8 mouse cellular contexts compared by ENCODE assay signal in genomic region chr12:17692356-17692755, GRCm38 (mm10). TPM values are rescaled to one million over a fixed set of nuclear protein-coding genes. Genes with fewer than 3 reads are reported as not detected.
A peak's percentile ranks its signal among the peaks of the same experiment; 100 is the strongest.
DNase-seq lines count a peak whose midpoint lies in the region; ATAC-seq and TF ChIP-seq lines count a peak whose summit lies in the region.

No protein-coding gene starts in this region.

- 37% methylated on average over 5 of the region's 5 CpGs for WGBS in embryonic facial prominence, embryonic 10.5 days
- WGBS in intestine, embryonic 15.5 days: 40% methylated on average over 5 of the region's 5 CpGs
- 32% methylated on average over 5 of the region's 5 CpGs for WGBS in neural tube, embryonic 14.5 days

- no peak for ATAC-seq in intestine, embryonic 15.5 days
- no peak for ATAC-seq in neural tube, embryonic 14.5 days (ENCODE audit: low read depth)
- ATAC-seq in monocyte, adult 5-6 weeks (replicated peaks; ENCODE audit: insufficient number of reproducible peaks, low FRiP score, low TSS enrichment, poor library complexity, severe bottlenecking): no peak

- H3K4me3 ChIP-seq in layer of hippocampus, adult 2 months: peak overlapping the region; percentile 89
- H3K4me3 ChIP-seq in embryonic facial prominence, embryonic 10.5 days: peak overlapping the region; percentile 85
- peak overlapping the region; percentile 65 for H3K4me3 ChIP-seq in intestine, embryonic 15.5 days (replicated peaks)
- H3K4me3 ChIP-seq in neural tube, embryonic 14.5 days (ENCODE audit: low read depth, low read length): peak overlapping the region; percentile 75

- no peaks in the 10 kb centered on the region for H3K9me3 ChIP-seq in embryonic facial prominence, embryonic 10.5 days
- H3K9me3 ChIP-seq in intestine, embryonic 15.5 days: no peaks in the 10 kb centered on the region
- no peaks in the 10 kb centered on the region for H3K9me3 ChIP-seq in neural tube, embryonic 14.5 days (ENCODE audit: control insufficient read depth, low read length)

- H3K27me3 ChIP-seq in embryonic facial prominence, embryonic 10.5 days (replicated peaks; ENCODE audit: low read depth, poor library complexity, severe bottlenecking): peaks cover 9% of the 10 kb centered on the region; the same call in 1 of the 2 replicates
- no peaks in the 10 kb centered on the region for H3K27me3 ChIP-seq in intestine, embryonic 15.5 days (replicated peaks)
- no peaks in the 10 kb centered on the region for H3K27me3 ChIP-seq in neural tube, embryonic 14.5 days (ENCODE audit: control insufficient read depth, insufficient read depth, low read length)

- H3K4me1 ChIP-seq in embryonic facial prominence, embryonic 10.5 days: peaks cover 61% of the 10 kb centered on the region
- H3K4me1 ChIP-seq in intestine, embryonic 15.5 days (replicated peaks): peaks cover 27% of the 10 kb centered on the region
- peaks cover 16% of the 10 kb centered on the region for H3K4me1 ChIP-seq in neural tube, embryonic 14.5 days (ENCODE audit: control insufficient read depth, insufficient read depth, low read length)

- peak overlapping the region; percentile 93 for H3K4me2 ChIP-seq in intestine, embryonic 15.5 days (replicated peaks)
- peak overlapping the region; percentile 97 for H3K4me2 ChIP-seq in neural tube, embryonic 14.5 days (ENCODE audit: low read depth, low read length)

- DNase-seq in layer of hippocampus, adult 2 months (ENCODE audit: low spot score in 2 of 2): no peak
- DNase-seq in layer of hippocampus, postnatal 10 days (ENCODE audit: low spot score in 2 of 2): no peak
- no peak for DNase-seq in embryonic facial prominence, embryonic 10.5 days (ENCODE audit: low spot score)
- DNase-seq in left cerebral cortex, postnatal 14 days (ENCODE audit: low spot score in 2 of 2): no peak
- DNase-seq in right cerebral cortex, postnatal 14 days: no peak

- H3K9ac ChIP-seq in intestine, embryonic 15.5 days: peak overlapping the region; percentile 69
- H3K9ac ChIP-seq in neural tube, embryonic 14.5 days (replicated peaks; ENCODE audit: low read depth, low read length): no peak overlapping the region; the same call in 1 of the 2 replicates

- no peak overlapping the region; the same call in 1 of the 2 replicates for H3K27ac ChIP-seq in layer of hippocampus, adult 2 months
- peak overlapping the region; percentile 31; the same call in 1 of the 2 replicates for H3K27ac ChIP-seq in embryonic facial prominence, embryonic 10.5 days (replicated peaks)
- H3K27ac ChIP-seq in intestine, embryonic 15.5 days: peak overlapping the region; percentile 45; the same call in 1 of the 2 replicates
- H3K27ac ChIP-seq in neural tube, embryonic 14.5 days (ENCODE audit: low read depth, low read length): no peak overlapping the region

- H3K36me3 ChIP-seq in embryonic facial prominence, embryonic 10.5 days (replicated peaks): no peaks in the 10 kb centered on the region
- no peaks in the 10 kb centered on the region for H3K36me3 ChIP-seq in intestine, embryonic 15.5 days
- no peaks in the 10 kb centered on the region for H3K36me3 ChIP-seq in neural tube, embryonic 14.5 days (ENCODE audit: control insufficient read depth, insufficient read depth, low read length)

- TF ChIP-seq CTCF in layer of hippocampus, adult 2 months (conservative IDR thresholded peaks at IDR 0.05): no peak

- intact Hi-C loops in left cerebral cortex, postnatal 14 days (cut with DNase I): no loop called here

RNA-seq across cellular contexts. Expression of gene Hpcal1, which starts 1.7 kb away (rescaled TPM):
- total RNA-seq in layer of hippocampus, adult 2 months (2021): 10 to 100 TPM; 54.3 to 64.6 TPM
- total RNA-seq in layer of hippocampus, postnatal 10 days (2021): 10 to 100 TPM; 41.4 to 44.5 TPM
- polyA plus RNA-seq in embryonic facial prominence, embryonic 10.5 days (2016; fragmentation: Nextera tagmentation; extraction: Ambion mirVana): 34.2 and 37.4 TPM in 2 replicates
- polyA plus RNA-seq in intestine, embryonic 15.5 days (2015; fragmentation: Nextera tagmentation; extraction: Ambion mirVana): 46.7 and 53.5 TPM in 2 replicates
- polyA plus RNA-seq in neural tube, embryonic 14.5 days (2014; fragmentation: Nextera tagmentation; extraction: Ambion mirVana): 115 and 135 TPM in 2 replicates
- 30.2 to 51.8 TPM (median 42.3 TPM) in 3 replicates for total RNA-seq in monocyte, adult 5-6 weeks (2017)
- 10 to 100 TPM; 53.6 to 82.5 TPM for total RNA-seq in left cerebral cortex, postnatal 14 days (2021)

Comparison
In these comparisons a context has a peak if more than half of its experiments do, and no peak if none do; other contexts are left out.
1. H3K27ac ChIP-seq: peak in embryonic facial prominence, embryonic 10.5 days (single experiment) and intestine, embryonic 15.5 days (single experiment); none in layer of hippocampus, adult 2 months (single experiment) and neural tube, embryonic 14.5 days (single experiment).
2. Peak in every context shown above with its lines, with median percentiles within 50 percentile points of each other: H3K4me3 ChIP-seq.